Mouse (Mus musculus): ENCODE data around the gene Clasrp.

GRCm38 (mm10) chr7:19554168-19554567 lies 50.1 kb downstream of the Clasrp start:
- no peak for TF ChIP-seq POLR2A (IDR thresholded peaks at IDR 0.05; ENCODE audit: control insufficient read depth, extremely low read depth, insufficient read depth, low read length, poor library complexity)
- no peak for TF ChIP-seq CTCF (IDR thresholded peaks at IDR 0.05; ENCODE audit: borderline replicate concordance, control insufficient read depth, extremely low read depth, insufficient read depth, low read length, poor library complexity)
